Mouse (Mus musculus): ENCODE data around the gene Slc30a9. TPM values are rescaled to one million over a fixed set of nuclear protein-coding genes. Genes with fewer than 3 reads are reported as not detected.

Slc30a9 gene
- polyA plus RNA-seq (2012; rRNA removed), result 15.3 and 18.3 TPM in 2 replicates

GRCm38 (mm10) chr5:67306698-67307521 is at the start of gene Slc30a9:
Gene Slc30a9 (plus strand): TSS chr5:67306955.

GRCm38 (mm10) chr5:67260531-67261371 is 46.0 kb upstream of the Slc30a9 start, which contains the start of gene Tmem33:
Gene Tmem33 (plus strand): TSS chr5:67260565.

Other genes with a start within 250 kb of the Slc30a9 start
- gene Phox2b, start 207.7 kb upstream of the Slc30a9 start, polyA plus RNA-seq (2012; rRNA removed), result 0.01 TPM in 1 of 2 replicates, not detected in the other
- 37.7 and 45.6 TPM in 2 replicates for gene Tmem33, start 46.4 kb upstream of the Slc30a9 start, polyA plus RNA-seq (2012; rRNA removed)
- gene Bend4, start 121.4 kb downstream of the Slc30a9 start, polyA plus RNA-seq (2012; rRNA removed), result 0.31 and 0.33 TPM in 2 replicates